Mouse (Mus musculus) spleen, adult 2 months (tissue): ENCODE measurements around the gene Parp2.
"Not testable (repeated sequence)": the region's sequence is repeated elsewhere in the genome, so short reads cannot be mapped to it uniquely, and the experiment has no call there.

Experiments used
- CTCF ChIP-seq: fragments of 200-500 bp; IDR thresholded peaks from 2 replicates; pipeline ENCODE4 v1.5.1; 2011; ENCODE audit warnings: mild to moderate bottlenecking, inconsistent platforms; ENCODE audit not compliant: insufficient read depth, insufficient read length, insufficient replicate concordance; ENCODE audit errors: extremely low read depth
- POLR2A ChIP-seq: fragments of 200-500 bp; IDR thresholded peaks from 2 replicates; pipeline ENCODE4 v1.6.1; 2011; ENCODE audit warnings: low read depth, low read length, inconsistent platforms

GRCm38 (mm10) chr14:50865005-50865404 lies 57.4 kb downstream of the Parp2 start:
- not testable (repeated sequence) for TF ChIP-seq POLR2A, CTCF
